Mouse (Mus musculus) lung, adult 2 months (tissue): Measurements from ENCODE around the gene Dscam.

ENCODE experiments used
- CTCF ChIP-seq: fragments of 200-500 bp; IDR thresholded peaks from 2 replicates; pipeline ENCODE4 v1.5.1; 2011; ENCODE audit warnings: mild to moderate bottlenecking, low read length, control low read depth; ENCODE audit not compliant: insufficient read depth
- POLR2A ChIP-seq: fragments of 200-500 bp; IDR thresholded peaks from 2 replicates; pipeline ENCODE4 v1.6.1; 2011; ENCODE audit warnings: low read depth, mild to moderate bottlenecking, control low read depth, low read length, borderline replicate concordance; ENCODE audit errors: extremely low read depth

- TF ChIP-seq CTCF, result no peak
- TF ChIP-seq POLR2A, result no peak
Measured at GRCm38 (mm10) chr16:96910405-96911164, 260.0 kb downstream of the Dscam start.
